Mouse (Mus musculus) forebrain, embryonic 11.5 days (tissue): ENCODE measurements at regions not wholly inside any gene's neighbourhood (a gene's known extent, or its start where the extent isn't known, plus 50 kb on each side); places are given as distances from the start of the nearest gene placed in this dataset.
A peak's percentile ranks its signal among the peaks of the same experiment; 100 is the strongest.

Experiments used
- ATAC-seq: fragments of 200-750 bp; cut with Nextera tagmentation; replicated peaks from 2 replicates; pipeline ENCODE4 v1.8.0; 2017; ENCODE audit warnings: moderate TSS enrichment; ENCODE audit not compliant: low FRiP score
- DNase-seq: peaks from one replicate; pipeline ENCODE4 v3.0.0-alpha.2; 2017; ENCODE audit warnings: low spot score
- H3K27ac ChIP-seq: fragments of 300-500 bp; sonication (generic); 2 replicates; pipeline ENCODE4 v1.5.1; 2014; ENCODE audit warnings: low read depth, low read length
- H3K27me3 ChIP-seq: fragments of 300-500 bp; sonication (generic); 2 replicates; pipeline ENCODE4 v1.6.1; 2014; ENCODE audit warnings: mild to moderate bottlenecking, low read length, mixed read lengths; ENCODE audit not compliant: control insufficient read depth, insufficient read depth
- H3K36me3 ChIP-seq: fragments of 300-500 bp; sonication (generic); 2 replicates; pipeline ENCODE4 v1.6.1; 2014; ENCODE audit warnings: mild to moderate bottlenecking, low read length, moderate library complexity, mixed read lengths; ENCODE audit not compliant: control insufficient read depth, insufficient read depth
- H3K4me1 ChIP-seq: fragments of 300-500 bp; sonication (generic); replicated peaks from 2 replicates; pipeline ENCODE4 v1.6.1; 2014; ENCODE audit warnings: low read length, mixed read lengths; ENCODE audit not compliant: control insufficient read depth, insufficient read depth
- H3K4me2 ChIP-seq: fragments of 300-500 bp; sonication (generic); 2 replicates; pipeline ENCODE4 v1.6.1; 2014; ENCODE audit warnings: low read depth, mild to moderate bottlenecking, low read length, moderate library complexity, mixed read lengths; ENCODE audit not compliant: severe bottlenecking
- H3K4me3 ChIP-seq: fragments of 300-500 bp; sonication (generic); 2 replicates; pipeline ENCODE4 v1.5.1; 2014; ENCODE audit warnings: low read depth, low read length
- H3K9ac ChIP-seq: fragments of 300-500 bp; sonication (generic); 2 replicates; pipeline ENCODE4 v1.6.1; 2014; ENCODE audit warnings: low read length
- H3K9me3 ChIP-seq: fragments of 300-500 bp; sonication (generic); 2 replicates; pipeline ENCODE4 v1.6.1; 2016; ENCODE audit warnings: low read length, mixed read lengths; ENCODE audit not compliant: control insufficient read depth
- WGBS: fragments of 180-500 bp; shearing (Covaris S2); extraction: QIAGEN DNeasy Blood & Tissue Kit; methylation state at CpG from one replicate; pipeline ENCODE4 v1.1.7; 2014; 5-methylcytosine and 5-hydroxymethylcytosine counted together

- H3K9ac ChIP-seq: no peak overlapping the region
- no peak overlapping the region for H3K4me2 ChIP-seq
- WGBS: 77% methylated on average over 3 of the region's 3 CpGs
Observed at GRCm38 (mm10) chr5:81878563-81878962, 858.6 kb downstream of the Adgrl3 start.

GRCm38 (mm10) chr5:81893358-81893757 lies 873.4 kb downstream of the Adgrl3 start:
- Histone ChIP-seq H3K4me1 (no peaks in the 10 kb centered on the region), H3K4me3 (no peak overlapping the region), H3K4me2 (no peak overlapping the region), H3K9me3 (no peaks in the 10 kb centered on the region), H3K9ac (no peak overlapping the region), H3K36me3 (no peaks in the 10 kb centered on the region), H3K27ac (no peak overlapping the region), H3K27me3 (no peaks in the 10 kb centered on the region)
- ATAC-seq (no peak), DNase-seq (no peak)
- 81% methylated on average over 6 of the region's 6 CpGs for WGBS

More at GRCm38 (mm10) chr5:81878563-81878962, 858.6 kb downstream of the Adgrl3 start:
- ATAC-seq (no peak), DNase-seq (no peak)
- Histone ChIP-seq H3K4me3 (no peak overlapping the region), H3K27me3 (no peaks in the 10 kb centered on the region), H3K36me3 (no peaks in the 10 kb centered on the region), H3K4me1 (no peaks in the 10 kb centered on the region), H3K9me3 (no peaks in the 10 kb centered on the region), H3K27ac (no peak overlapping the region)

- 80% methylated on average over 6 of the region's 6 CpGs for WGBS
- H3K9ac ChIP-seq: no peak overlapping the region
- ATAC-seq: no peak
Observed at GRCm38 (mm10) chr5:81909368-81909767, 889.4 kb downstream of the Adgrl3 start.

GRCm38 (mm10) chr5:81909964-81910363 lies 890.0 kb downstream of the Adgrl3 start:
- Histone ChIP-seq H3K36me3 (no peaks in the 10 kb centered on the region), H3K27me3 (no peaks in the 10 kb centered on the region), H3K27ac (no peak overlapping the region), H3K9ac (no peak overlapping the region), H3K4me3 (no peak overlapping the region), H3K4me1 (no peaks in the 10 kb centered on the region), H3K4me2 (no peak overlapping the region), H3K9me3 (no peaks in the 10 kb centered on the region)
- DNase-seq (no peak), ATAC-seq (peak; percentile 51; the same call in 1 of the 2 replicates)
- WGBS: 33% methylated on average over 8 of the region's 8 CpGs

More at GRCm38 (mm10) chr5:81909368-81909767, 889.4 kb downstream of the Adgrl3 start:
- Histone ChIP-seq H3K36me3 (no peaks in the 10 kb centered on the region), H3K4me2 (no peak overlapping the region), H3K27me3 (no peaks in the 10 kb centered on the region), H3K4me1 (no peaks in the 10 kb centered on the region), H3K9me3 (no peaks in the 10 kb centered on the region), H3K4me3 (no peak overlapping the region), H3K27ac (no peak overlapping the region)
- no peak for DNase-seq

GRCm38 (mm10) chr5:81916667-81917066 lies 896.7 kb downstream of the Adgrl3 start:
- no peaks in the 10 kb centered on the region for H3K27me3 ChIP-seq
- DNase-seq (no peak), ATAC-seq (no peak)
- no peak overlapping the region for H3K4me2 ChIP-seq
- H3K4me3 ChIP-seq: no peak overlapping the region
- no peaks in the 10 kb centered on the region for H3K36me3 ChIP-seq
- no peaks in the 10 kb centered on the region for H3K9me3 ChIP-seq
- no peak overlapping the region for H3K27ac ChIP-seq
- no peak overlapping the region for H3K9ac ChIP-seq
- H3K4me1 ChIP-seq: no peaks in the 10 kb centered on the region

GRCm38 (mm10) chr5:81940798-81941197 lies 920.9 kb downstream of the Adgrl3 start:
- Histone ChIP-seq H3K9ac (no peak overlapping the region), H3K4me2 (no peak overlapping the region), H3K36me3 (no peaks in the 10 kb centered on the region), H3K27ac (no peak overlapping the region), H3K4me1 (no peaks in the 10 kb centered on the region), H3K9me3 (no peaks in the 10 kb centered on the region), H3K4me3 (no peak overlapping the region), H3K27me3 (no peaks in the 10 kb centered on the region)
- no peak for ATAC-seq
- 88% methylated on average over 5 of the region's 5 CpGs for whole genome bisulfite sequencing
- no peak for DNase-seq

- ATAC-seq (no peak), DNase-seq (peak; percentile 44)
Observed at GRCm38 (mm10) chr5:81969685-81970524, 950.0 kb downstream of the Adgrl3 start.

GRCm38 (mm10) chr5:81970525-81971011 lies 950.6 kb downstream of the Adgrl3 start:
- ATAC-seq (no peak), DNase-seq (no peak)
- Histone ChIP-seq H3K4me1 (no peaks in the 10 kb centered on the region), H3K9me3 (no peaks in the 10 kb centered on the region), H3K36me3 (no peaks in the 10 kb centered on the region), H3K27me3 (no peaks in the 10 kb centered on the region), H3K9ac (no peak overlapping the region), H3K27ac (no peak overlapping the region), H3K4me3 (no peak overlapping the region), H3K4me2 (no peak overlapping the region)
- WGBS: 73% methylated on average over 8 of the region's 8 CpGs

More at GRCm38 (mm10) chr5:81969685-81970524, 950.0 kb downstream of the Adgrl3 start:
- H3K4me1 ChIP-seq: no peaks in the 10 kb centered on the region
- no peaks in the 10 kb centered on the region for H3K36me3 ChIP-seq
- no peak overlapping the region for H3K9ac ChIP-seq
- H3K27ac ChIP-seq: no peak overlapping the region
- no peak overlapping the region for H3K4me3 ChIP-seq
- no peaks in the 10 kb centered on the region for H3K9me3 ChIP-seq
- H3K4me2 ChIP-seq: no peak overlapping the region
- WGBS: 85% methylated on average over 24 of the region's 24 CpGs
- H3K27me3 ChIP-seq: no peaks in the 10 kb centered on the region

- H3K27me3 ChIP-seq: no peaks in the 10 kb centered on the region
- WGBS: 93% methylated on average over 3 of the region's 3 CpGs
Observed at GRCm38 (mm10) chr5:81976515-81976914, 956.6 kb downstream of the Adgrl3 start.

More at GRCm38 (mm10) chr5:81976515-81976914, 956.6 kb downstream of the Adgrl3 start:
- DNase-seq (no peak), ATAC-seq (no peak)
- Histone ChIP-seq H3K9ac (no peak overlapping the region), H3K4me1 (no peaks in the 10 kb centered on the region), H3K4me2 (no peak overlapping the region), H3K9me3 (no peaks in the 10 kb centered on the region), H3K4me3 (no peak overlapping the region), H3K36me3 (no peaks in the 10 kb centered on the region), H3K27ac (no peak overlapping the region)
